In the genomic region with DNA sequence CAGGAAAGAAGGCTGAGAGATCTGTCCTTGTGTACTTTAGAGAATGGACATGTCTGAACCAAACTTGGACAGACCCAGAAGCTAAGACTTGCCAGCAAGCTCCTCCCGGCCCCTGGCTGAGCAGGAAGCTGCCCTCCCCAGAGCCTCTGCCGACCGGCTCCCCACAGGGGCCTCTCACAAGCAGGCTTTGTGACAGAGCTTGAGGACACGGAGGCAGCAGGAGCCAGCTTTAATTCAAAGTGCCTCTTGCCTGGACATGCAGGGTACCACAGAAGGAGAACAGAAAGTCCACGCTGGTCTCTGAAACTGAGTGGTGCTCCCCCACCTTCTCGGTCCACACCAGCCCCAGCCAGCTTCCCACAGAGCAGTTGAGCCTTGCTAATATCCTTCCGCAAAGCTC, we compare ENCODE assay signal across 8 mouse cellular contexts. TPM values are rescaled to one million over a fixed set of nuclear protein-coding genes. Genes with fewer than 3 reads are reported as not detected.
DNase-seq lines count a peak whose midpoint lies in the region; ATAC-seq lines count a peak whose summit lies in the region.

No protein-coding gene starts in this region.

- no peak overlapping the region for H3K4me2 ChIP-seq in liver, embryonic 12.5 days
- H3K4me2 ChIP-seq in midbrain, embryonic 16.5 days (ENCODE audit: low read length) = no peak overlapping the region

- no peak for ATAC-seq in CD4-positive, CD25-positive, alpha-beta regulatory T cell, adult 4 months
- ATAC-seq in liver, embryonic 12.5 days = no peak
- ATAC-seq in midbrain, embryonic 16.5 days = no peak

- H3K4me1 ChIP-seq in liver, embryonic 12.5 days = peaks cover 25% of the 10 kb centered on the region
- no peaks in the 10 kb centered on the region for H3K4me1 ChIP-seq in midbrain, embryonic 16.5 days (ENCODE audit: control insufficient read depth, insufficient read depth, low read length)

- 0 out of 2 replicates have a peak overlapping the region, but pooled peaks have one; percentile 13 for H3K27ac ChIP-seq in liver, embryonic 12.5 days
- no peak overlapping the region for H3K27ac ChIP-seq in midbrain, embryonic 16.5 days (ENCODE audit: low read length)

- peak; percentile 53 for DNase-seq in CD4-positive, CD25-positive, alpha-beta regulatory T cell, adult 2 months (ENCODE audit: low read depth, low spot score)
- DNase-seq in spleen, postnatal 36 days (ENCODE audit: low spot score in 2 of 2) = peak; percentile 54 to 69
- DNase-seq in spleen, postnatal 14 days (ENCODE audit: low spot score in 2 of 2) = no peak
- DNase-seq in urinary bladder, postnatal 14 days (ENCODE audit: low spot score) = peak; percentile 82
- DNase-seq in left cerebral cortex, adult 9 months (ENCODE audit: low spot score in 2 of 2) = no peak

- H3K4me3 ChIP-seq in liver, embryonic 12.5 days = no peak overlapping the region
- H3K4me3 ChIP-seq in midbrain, embryonic 16.5 days (ENCODE audit: low read depth, low read length) = no peak overlapping the region

- no peaks in the 10 kb centered on the region for H3K9me3 ChIP-seq in liver, embryonic 12.5 days (replicated peaks)
- no peaks in the 10 kb centered on the region for H3K9me3 ChIP-seq in midbrain, embryonic 16.5 days (replicated peaks; ENCODE audit: control insufficient read depth, low read length, poor library complexity, severe bottlenecking)

- no peaks in the 10 kb centered on the region for H3K36me3 ChIP-seq in liver, embryonic 12.5 days
- H3K36me3 ChIP-seq in midbrain, embryonic 16.5 days (ENCODE audit: control insufficient read depth, insufficient read depth, low read length) = no peaks in the 10 kb centered on the region

- no peaks in the 10 kb centered on the region; the same call in 1 of the 2 replicates for H3K27me3 ChIP-seq in liver, embryonic 12.5 days (replicated peaks)
- no peaks in the 10 kb centered on the region for H3K27me3 ChIP-seq in midbrain, embryonic 16.5 days (ENCODE audit: control insufficient read depth, insufficient read depth, low read depth, low read length)

- H3K9ac ChIP-seq in liver, embryonic 12.5 days = peak overlapping the region; percentile 1; the same call in 1 of the 2 replicates
- no peak overlapping the region for H3K9ac ChIP-seq in midbrain, embryonic 16.5 days (ENCODE audit: low read depth, low read length)

- 23% methylated on average over 7 of the region's 7 CpGs for WGBS in liver, embryonic 12.5 days (ENCODE audit: insufficient replicate concordance)
- WGBS in midbrain, embryonic 16.5 days = 23% methylated on average over 7 of the region's 7 CpGs

RNA-seq across cellular contexts. Expression of gene Sik1, which starts 21.9 kb away (rescaled TPM):
- polyA plus RNA-seq in CD4-positive, CD25-positive, alpha-beta regulatory T cell, adult 4 months (2017; shearing (Covaris generic)) = 1 to 10 TPM; 2.0 to 4.2 TPM
- 5.9 and 7.0 TPM in 2 replicates for polyA plus RNA-seq in liver, embryonic 12.5 days (2016; fragmentation: Nextera tagmentation; extraction: Ambion mirVana)
- polyA plus RNA-seq in midbrain, embryonic 16.5 days (2015; fragmentation: Nextera tagmentation; extraction: Ambion mirVana) = 16.7 and 20.9 TPM in 2 replicates

Comparison
In these comparisons a context has a peak if more than half of its experiments do, and no peak if none do; other contexts are left out.
1. DNase-seq: peak in CD4-positive, CD25-positive, alpha-beta regulatory T cell, adult 2 months (single experiment), spleen, postnatal 36 days (2 of 2) and urinary bladder, postnatal 14 days (single experiment); none in spleen, postnatal 14 days (0 of 2) and left cerebral cortex, adult 9 months (0 of 2).